Mouse (Mus musculus) heart, embryonic 12.5 days (tissue): ENCODE results near the gene Prkg1. TPM values are rescaled to one million over a fixed set of nuclear protein-coding genes. Genes with fewer than 3 reads are reported as not detected.

Experiments used
- ATAC-seq: fragments of 200-750 bp; cut with Nextera tagmentation; 2 replicates; pipeline ENCODE4 v1.8.0; 2017; ENCODE audit warnings: moderate TSS enrichment, moderate library complexity; ENCODE audit not compliant: insufficient number of reproducible peaks, low FRiP score
- H3K27ac ChIP-seq: fragments of 300-500 bp; sonication (generic); 2 replicates; pipeline ENCODE4 v1.5.1; 2016; ENCODE audit warnings: mild to moderate bottlenecking, moderate library complexity; ENCODE audit not compliant: poor library complexity, severe bottlenecking
- H3K27me3 ChIP-seq: fragments of 300-500 bp; sonication (generic); replicated peaks from 2 replicates; pipeline ENCODE4 v1.6.1; 2016; ENCODE audit warnings: mild to moderate bottlenecking, moderate library complexity
- H3K36me3 ChIP-seq: fragments of 300-500 bp; sonication (generic); 2 replicates; pipeline ENCODE4 v1.6.1; 2016; ENCODE audit warnings: mild to moderate bottlenecking, moderate library complexity
- H3K4me1 ChIP-seq: fragments of 300-500 bp; sonication (generic); replicated peaks from 2 replicates; pipeline ENCODE4 v1.6.1; 2016; ENCODE audit warnings: mild to moderate bottlenecking
- H3K4me2 ChIP-seq: fragments of 300-500 bp; sonication (generic); 2 replicates; pipeline ENCODE4 v1.6.1; 2016; ENCODE audit warnings: mild to moderate bottlenecking, moderate library complexity
- H3K4me3 ChIP-seq: fragments of 300-500 bp; sonication (generic); 2 replicates; pipeline ENCODE4 v1.5.1; 2016; ENCODE audit warnings: mild to moderate bottlenecking
- H3K9ac ChIP-seq: fragments of 300-500 bp; sonication (generic); 2 replicates; pipeline ENCODE4 v1.6.1; 2016; ENCODE audit warnings: mild to moderate bottlenecking, moderate library complexity
- H3K9me3 ChIP-seq: fragments of 300-500 bp; sonication (generic); replicated peaks from 2 replicates; pipeline ENCODE4 v1.6.1; 2016; ENCODE audit warnings: mild to moderate bottlenecking, moderate library complexity
- WGBS: fragments of 180-500 bp; shearing (Covaris S2); methylation state at CpG from one replicate; pipeline ENCODE4 v1.1.7; 2016; 5-methylcytosine and 5-hydroxymethylcytosine counted together
- polyA plus RNA-seq: library from polyadenylated mRNA; unstranded; fragments of >200 nt; fragmentation: Nextera tagmentation; extraction: Ambion mirVana; gene quantifications from 2 replicates; pipeline ENCODE4 v1.2.1, GENCODE M21; 2016

The Prkg1 gene
- polyA plus RNA-seq, 1 experiment from 2014 or later: 10.7 TPM

DNA sequence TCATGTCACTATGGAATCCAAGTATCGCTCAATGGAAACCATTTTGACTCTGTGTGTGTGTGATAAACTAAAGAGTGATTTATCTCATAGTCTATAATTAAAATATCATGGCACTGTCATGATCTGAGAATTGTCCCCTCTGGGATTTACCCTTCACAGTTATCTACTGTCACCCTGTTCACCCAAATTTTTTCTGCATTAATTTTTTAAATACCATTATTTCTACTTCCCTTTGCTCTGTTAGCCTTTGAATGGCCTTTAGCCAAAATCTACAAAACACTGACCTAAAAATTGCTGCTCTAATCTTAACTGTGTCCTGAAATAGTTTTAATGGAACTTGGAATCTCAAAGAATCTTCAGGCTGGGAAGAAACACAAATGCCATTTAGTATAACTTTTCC, 143.1 kb downstream of the Prkg1 start:
- no peaks in the 10 kb centered on the region for H3K36me3 ChIP-seq
- H3K4me1 ChIP-seq: peaks cover 8% of the 10 kb centered on the region
- H3K4me2 ChIP-seq: no peak overlapping the region
- H3K4me3 ChIP-seq: no peak overlapping the region
- H3K27me3 ChIP-seq: no peaks in the 10 kb centered on the region
- ATAC-seq: no peak
- no peak overlapping the region for H3K9ac ChIP-seq
- H3K27ac ChIP-seq: no peak overlapping the region
- H3K9me3 ChIP-seq: no peaks in the 10 kb centered on the region
- WGBS: 88% methylated on average over 1 of the region's 1 CpGs

DNA sequence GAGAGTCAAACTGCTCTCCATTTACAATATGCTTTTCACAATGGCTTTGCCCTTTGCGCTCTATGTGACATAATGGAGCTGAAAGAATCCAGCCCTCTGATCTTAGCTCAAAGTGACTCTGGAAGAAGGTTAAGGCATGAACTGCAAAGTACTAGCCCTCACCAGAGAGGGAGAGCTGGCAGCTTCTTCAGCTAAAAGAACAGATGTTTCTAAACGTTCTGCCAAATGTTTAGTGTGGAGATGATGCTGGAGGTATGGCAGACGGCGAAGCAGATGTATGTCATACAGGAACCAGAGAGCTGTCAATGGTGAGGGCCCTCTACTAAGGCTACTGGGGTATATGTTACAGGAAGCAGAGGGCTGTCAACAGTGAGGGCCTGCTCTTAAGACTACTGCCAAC, 148.0 kb downstream of the Prkg1 start:
- no peaks in the 10 kb centered on the region for H3K27me3 ChIP-seq
- WGBS: 63% methylated on average over 4 of the region's 4 CpGs
- no peaks in the 10 kb centered on the region for H3K9me3 ChIP-seq
- no peaks in the 10 kb centered on the region for H3K4me1 ChIP-seq
- no peak overlapping the region for H3K27ac ChIP-seq
- ATAC-seq: no peak
- no peaks in the 10 kb centered on the region for H3K36me3 ChIP-seq
- no peak overlapping the region for H3K4me3 ChIP-seq
- H3K9ac ChIP-seq: no peak overlapping the region
- H3K4me2 ChIP-seq: no peak overlapping the region

DNA sequence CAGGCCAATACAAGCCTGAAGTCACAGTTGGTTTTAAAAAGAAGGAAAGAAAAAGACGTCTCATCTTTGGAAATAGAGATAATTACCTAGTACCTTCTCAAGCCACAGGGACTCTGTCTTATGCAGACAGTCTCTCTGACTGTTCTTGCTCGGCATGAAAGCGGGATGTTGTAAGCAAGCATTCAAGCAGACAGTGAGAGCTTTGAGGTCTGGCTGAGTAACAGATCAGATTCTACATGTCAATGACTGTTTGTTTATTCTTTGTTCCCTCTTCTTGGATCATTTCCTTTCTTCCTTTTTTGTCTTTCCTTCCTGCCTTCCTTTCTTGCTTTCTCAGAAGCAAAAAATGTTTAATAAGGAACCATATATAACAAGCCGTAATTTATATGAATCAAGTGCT, 148.7 kb downstream of the Prkg1 start:
- 60% methylated on average over 4 of the region's 4 CpGs for WGBS
- H3K36me3 ChIP-seq: no peaks in the 10 kb centered on the region
- no peaks in the 10 kb centered on the region for H3K4me1 ChIP-seq
- no peak overlapping the region for H3K4me2 ChIP-seq
- no peaks in the 10 kb centered on the region for H3K27me3 ChIP-seq
- H3K27ac ChIP-seq: no peak overlapping the region
- H3K4me3 ChIP-seq: no peak overlapping the region
- H3K9ac ChIP-seq: no peak overlapping the region
- no peak for ATAC-seq
- no peaks in the 10 kb centered on the region for H3K9me3 ChIP-seq

DNA sequence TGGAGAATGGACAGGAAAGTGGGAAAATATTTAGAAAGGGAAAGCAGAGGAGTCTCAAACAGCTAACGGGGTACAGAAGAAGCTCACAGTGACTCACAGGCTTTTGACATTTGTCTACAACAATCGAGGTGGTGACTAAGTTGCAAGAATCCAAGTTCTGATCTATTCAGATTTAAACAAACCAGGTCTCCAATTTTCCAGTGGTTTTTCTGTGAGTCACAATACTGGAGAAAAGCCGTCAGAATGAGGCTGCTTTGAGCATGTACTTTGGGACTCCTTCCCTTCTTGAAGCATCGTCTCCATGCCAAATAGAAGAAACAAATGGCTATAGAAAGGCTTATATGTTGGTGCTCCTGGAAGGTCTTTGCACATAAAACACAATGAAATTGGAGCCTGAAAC, 151.7 kb downstream of the Prkg1 start:
- Histone ChIP-seq H3K4me3 (no peak overlapping the region), H3K4me2 (no peak overlapping the region), H3K4me1 (no peaks in the 10 kb centered on the region), H3K27ac (no peak overlapping the region), H3K36me3 (no peaks in the 10 kb centered on the region), H3K9ac (no peak overlapping the region), H3K27me3 (no peaks in the 10 kb centered on the region), H3K9me3 (no peaks in the 10 kb centered on the region)
- WGBS: 82% methylated on average over 4 of the region's 4 CpGs
- no peak for ATAC-seq

DNA sequence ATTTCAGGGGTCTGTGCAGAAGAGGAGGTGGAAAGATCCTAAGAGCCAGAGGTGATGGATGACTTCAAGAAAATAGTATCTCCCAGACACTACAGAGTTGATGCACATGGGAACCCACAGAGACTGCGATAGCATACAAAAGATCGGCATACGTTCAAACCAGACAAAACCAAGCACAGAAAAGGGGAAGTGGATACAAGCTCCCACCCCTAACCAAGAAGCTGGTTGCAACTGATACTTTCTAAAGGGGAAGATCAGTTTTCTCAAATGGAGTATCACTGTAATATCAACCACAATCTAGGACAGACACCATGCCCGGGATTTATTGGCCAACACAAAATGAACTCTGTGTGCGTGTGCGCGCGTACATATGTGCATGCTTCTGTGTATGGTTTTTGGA, 162.3 kb downstream of the Prkg1 start:
- WGBS: 89% methylated on average over 8 of the region's 8 CpGs

DNA sequence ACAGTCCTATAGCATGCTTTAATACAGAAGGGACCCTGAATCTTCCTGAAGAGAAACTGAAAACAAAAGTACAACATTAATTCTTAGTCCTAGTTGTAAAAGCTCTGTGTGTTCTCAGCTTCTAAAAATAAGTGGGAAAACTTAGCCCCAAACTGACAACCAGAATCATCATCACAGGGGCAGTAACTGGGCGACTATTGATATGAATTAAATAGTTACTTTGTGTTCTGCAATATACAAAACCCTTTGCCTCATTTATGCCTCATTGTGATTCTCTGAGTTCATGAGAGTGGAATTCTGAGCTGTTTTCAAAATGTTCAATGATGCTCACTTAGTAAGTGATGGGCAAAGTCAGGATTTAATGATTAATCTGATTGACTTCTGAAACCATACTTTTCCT, 170.8 kb downstream of the Prkg1 start:
- H3K4me3 ChIP-seq: no peak overlapping the region
- ATAC-seq: no peak
- WGBS: 53% methylated on average over 1 of the region's 1 CpGs
- no peaks in the 10 kb centered on the region for H3K9me3 ChIP-seq
- H3K4me2 ChIP-seq: no peak overlapping the region
- H3K4me1 ChIP-seq: no peaks in the 10 kb centered on the region
- no peaks in the 10 kb centered on the region for H3K36me3 ChIP-seq
- no peak overlapping the region for H3K9ac ChIP-seq
- H3K27me3 ChIP-seq: no peaks in the 10 kb centered on the region
- H3K27ac ChIP-seq: no peak overlapping the region

More for the DNA sequence above, 162.3 kb downstream of the Prkg1 start:
- no peak overlapping the region for H3K4me2 ChIP-seq
- no peak overlapping the region for H3K4me3 ChIP-seq
- no peaks in the 10 kb centered on the region for H3K9me3 ChIP-seq
- no peak for ATAC-seq
- H3K4me1 ChIP-seq: no peaks in the 10 kb centered on the region
- H3K27ac ChIP-seq: no peak overlapping the region
- H3K9ac ChIP-seq: no peak overlapping the region
- no peaks in the 10 kb centered on the region for H3K36me3 ChIP-seq
- no peaks in the 10 kb centered on the region for H3K27me3 ChIP-seq

DNA sequence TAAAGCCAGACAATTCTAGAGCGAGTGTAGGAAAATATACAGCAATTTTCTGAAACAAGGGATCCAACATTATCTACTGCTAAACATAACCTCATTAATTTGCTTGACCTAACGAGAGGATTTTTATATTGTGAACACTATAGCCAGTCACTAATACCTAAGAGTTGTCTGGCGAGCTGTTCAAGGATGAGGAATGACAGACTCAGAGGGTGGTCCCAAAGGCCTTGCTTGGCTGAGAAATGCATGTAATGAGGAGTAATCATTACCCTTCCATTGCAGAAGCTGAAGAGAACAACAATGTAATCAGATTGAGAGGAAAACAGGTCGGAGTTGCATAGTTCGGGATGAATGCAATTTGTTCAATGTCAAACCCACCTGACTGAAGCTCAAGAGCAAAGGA, 174.1 kb downstream of the Prkg1 start:
- WGBS: 83% methylated on average over 5 of the region's 5 CpGs
- no peak overlapping the region for H3K27ac ChIP-seq

DNA sequence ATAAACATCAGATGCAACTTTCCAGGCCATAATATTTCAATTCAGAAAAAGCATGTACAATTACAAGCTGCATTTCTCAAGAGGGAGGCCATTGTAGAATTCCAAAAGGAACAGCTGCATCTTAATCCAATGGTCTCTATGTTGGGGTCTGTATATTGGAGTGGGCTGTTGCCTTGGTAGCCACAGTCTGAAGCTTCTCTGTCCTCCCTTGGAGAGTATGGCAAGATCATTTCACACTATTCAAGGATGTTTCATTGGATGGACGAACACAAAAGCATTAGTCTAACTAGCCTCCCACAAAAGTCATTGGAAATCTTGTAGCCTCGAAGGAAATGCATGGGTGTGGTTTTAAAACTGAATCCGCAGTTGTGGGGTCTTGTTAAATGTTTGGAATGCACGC, 187.7 kb downstream of the Prkg1 start:
- WGBS: 80% methylated on average over 4 of the region's 4 CpGs
- Histone ChIP-seq H3K27ac (no peak overlapping the region), H3K9me3 (no peaks in the 10 kb centered on the region), H3K4me1 (no peaks in the 10 kb centered on the region), H3K9ac (no peak overlapping the region), H3K4me3 (no peak overlapping the region), H3K36me3 (no peaks in the 10 kb centered on the region), H3K27me3 (no peaks in the 10 kb centered on the region), H3K4me2 (no peak overlapping the region)
- ATAC-seq: no peak

More for the DNA sequence above, 174.1 kb downstream of the Prkg1 start:
- Histone ChIP-seq H3K36me3 (no peaks in the 10 kb centered on the region), H3K9ac (no peak overlapping the region), H3K4me1 (no peaks in the 10 kb centered on the region), H3K4me3 (no peak overlapping the region), H3K9me3 (no peaks in the 10 kb centered on the region), H3K27me3 (no peaks in the 10 kb centered on the region), H3K4me2 (no peak overlapping the region)
- no peak for ATAC-seq

DNA sequence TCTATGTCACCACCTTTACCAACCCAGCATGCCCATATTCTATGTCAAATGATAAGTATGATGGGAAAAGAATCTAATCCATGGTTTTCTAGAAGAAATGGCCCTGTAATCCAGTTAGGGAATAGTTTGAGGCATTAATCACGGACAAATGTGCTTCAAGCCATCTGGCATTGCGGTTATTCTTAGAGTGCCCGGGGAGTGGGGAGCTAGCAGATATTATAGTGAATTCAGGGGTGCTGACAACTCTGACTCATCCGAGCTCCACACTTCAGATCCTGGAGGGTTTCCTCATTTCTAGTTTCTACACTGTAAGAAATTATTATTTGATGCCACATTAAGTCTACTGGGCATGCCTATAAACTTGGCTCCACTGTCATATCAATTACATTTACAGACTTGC, 200.5 kb downstream of the Prkg1 start:
- ATAC-seq: no peak
- no peak overlapping the region for H3K27ac ChIP-seq
- no peaks in the 10 kb centered on the region for H3K4me1 ChIP-seq
- no peaks in the 10 kb centered on the region for H3K27me3 ChIP-seq
- no peak overlapping the region for H3K4me3 ChIP-seq
- H3K9ac ChIP-seq: no peak overlapping the region
- no peaks in the 10 kb centered on the region for H3K9me3 ChIP-seq
- WGBS: 88% methylated on average over 4 of the region's 4 CpGs
- no peak overlapping the region for H3K4me2 ChIP-seq
- H3K36me3 ChIP-seq: no peaks in the 10 kb centered on the region

DNA sequence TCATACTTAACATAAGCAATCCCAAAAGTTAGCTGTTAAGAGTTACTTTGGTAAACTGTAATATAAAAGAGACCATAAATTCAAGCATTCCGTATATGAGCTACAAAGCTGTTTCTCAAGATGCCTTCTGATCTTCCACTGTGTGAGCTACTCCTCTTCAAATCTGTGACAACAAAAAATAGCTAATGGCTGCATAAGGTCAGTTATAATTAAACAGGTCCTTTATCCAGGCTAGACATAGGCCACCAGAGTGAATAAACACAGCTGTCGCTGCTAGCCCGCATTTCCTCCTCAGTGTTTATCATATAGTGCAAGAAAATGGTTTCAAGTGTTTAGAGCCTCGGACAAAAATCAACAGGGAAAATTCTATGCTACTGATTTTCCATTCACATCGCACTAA, 218.8 kb downstream of the Prkg1 start:
- no peak overlapping the region for H3K9ac ChIP-seq
- no peak overlapping the region for H3K4me2 ChIP-seq
- 74% methylated on average over 5 of the region's 5 CpGs for WGBS
- H3K27ac ChIP-seq: no peak overlapping the region
- no peak for ATAC-seq
- H3K4me3 ChIP-seq: no peak overlapping the region
- H3K9me3 ChIP-seq: no peaks in the 10 kb centered on the region
- H3K36me3 ChIP-seq: no peaks in the 10 kb centered on the region
- no peaks in the 10 kb centered on the region for H3K4me1 ChIP-seq
- no peaks in the 10 kb centered on the region for H3K27me3 ChIP-seq

DNA sequence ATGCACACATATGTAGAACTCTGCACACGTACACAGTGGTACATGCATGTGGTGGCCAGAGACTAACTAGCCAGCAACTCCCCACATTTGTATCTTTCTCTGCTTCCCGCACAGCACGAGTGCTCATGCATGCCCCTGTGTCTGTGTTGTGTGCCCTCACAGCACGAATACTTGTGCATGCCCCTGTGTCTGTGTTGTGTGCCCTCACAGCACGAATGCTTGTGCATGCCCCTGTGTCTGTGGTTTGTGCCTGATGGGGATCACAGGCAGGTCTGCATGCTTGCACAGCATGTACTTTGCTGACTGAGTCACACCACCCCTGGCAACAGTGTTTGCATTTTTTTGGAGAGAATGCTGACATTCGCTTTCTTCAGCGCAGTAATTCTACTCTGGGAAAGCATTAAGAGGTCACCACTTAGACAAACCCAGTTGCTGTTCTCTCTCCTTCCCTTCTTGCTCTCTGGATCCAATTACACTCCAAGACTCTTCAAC, 233.5 kb downstream of the Prkg1 start:
- Histone ChIP-seq H3K4me3 (no peak overlapping the region), H3K27me3 (no peaks in the 10 kb centered on the region), H3K4me1 (peaks cover 16% of the 10 kb centered on the region), H3K36me3 (no peaks in the 10 kb centered on the region), H3K4me2 (no peak overlapping the region), H3K9me3 (no peaks in the 10 kb centered on the region), H3K27ac (no peak overlapping the region), H3K9ac (no peak overlapping the region)
- no peak for ATAC-seq
- 66% methylated on average over 7 of the region's 7 CpGs for WGBS

DNA sequence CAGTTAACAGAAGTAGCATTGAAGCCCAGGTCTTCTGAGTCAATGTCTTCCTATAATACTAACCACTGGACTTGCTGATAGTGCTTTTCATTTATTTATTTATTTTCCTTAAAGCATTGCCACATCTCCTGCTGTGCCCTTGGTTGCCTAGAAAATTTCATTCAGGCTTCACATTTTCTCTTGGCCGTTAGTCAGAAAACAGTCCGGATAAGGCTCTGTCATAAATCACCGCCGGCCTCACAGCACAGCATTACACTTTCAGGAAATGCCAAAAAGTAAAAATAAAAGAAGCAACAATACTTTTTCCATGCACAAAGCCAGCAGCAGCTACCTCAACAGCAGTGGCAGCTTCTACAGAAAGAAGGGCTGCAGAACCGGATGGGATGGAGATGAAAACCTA, 234.2 kb downstream of the Prkg1 start:
- Histone ChIP-seq H3K27me3 (no peaks in the 10 kb centered on the region), H3K4me2 (no peak overlapping the region), H3K4me3 (no peak overlapping the region), H3K27ac (no peak overlapping the region), H3K36me3 (no peaks in the 10 kb centered on the region), H3K9ac (no peak overlapping the region), H3K4me1 (peaks cover 16% of the 10 kb centered on the region), H3K9me3 (no peaks in the 10 kb centered on the region)
- no peak for ATAC-seq
- 57% methylated on average over 5 of the region's 5 CpGs for WGBS
